Mouse (Mus musculus) cerebellum, adult 9-11 months (tissue): ENCODE measurements around the gene Senp3.

Experiments used
- DNase-seq: peaks from one replicate; pipeline ENCODE4 v3.0.0; 2022

Gene Senp3

GRCm38 (mm10) chr11:69680136-69680855 lies 1.6 kb downstream of the Senp3 start:
- DNase-seq: peak; percentile 71

GRCm38 (mm10) chr11:69679144-69679543 lies 2.7 kb downstream of the Senp3 start:
- DNase-seq: no peak

- peak; percentile 100 for DNase-seq
These were observed 9.6 kb downstream of the Senp3 start, which contains the start of gene Eif4a1 for GRCm38 (mm10) chr11:69672211-69672706. Eif4a1 (minus strand) TSS chr11:69672423.

GRCm38 (mm10) chr11:69671726-69672124 lies 10.2 kb downstream of the Senp3 start:
- no peak for DNase-seq

GRCm38 (mm10) chr11:69670786-69671725 lies 10.8 kb downstream of the Senp3 start:
- DNase-seq: peak; percentile 97

GRCm38 (mm10) chr11:69666665-69667005 lies 15.2 kb downstream of the Senp3 start:
- DNase-seq: no peak

GRCm38 (mm10) chr11:69665961-69666664 lies 15.8 kb downstream of the Senp3 start, which contains the start of gene Cd68:
Cd68 (minus strand) TSS chr11:69666153.
- peak; percentile 34 for DNase-seq

GRCm38 (mm10) chr11:69665457-69665960 lies 16.4 kb downstream of the Senp3 start:
- peak; percentile 46 for DNase-seq

- no peak for DNase-seq
These were observed 17.0 kb downstream of the Senp3 start for GRCm38 (mm10) chr11:69664841-69665240.

- peak; percentile 63 for DNase-seq
These were observed 18.1 kb downstream of the Senp3 start for GRCm38 (mm10) chr11:69663795-69664194.

GRCm38 (mm10) chr11:69662967-69663671 lies 18.8 kb downstream of the Senp3 start:
- peak; percentile 72 for DNase-seq

- peak; percentile 98 for DNase-seq
These were observed 19.5 kb downstream of the Senp3 start, which contains the start of gene Mpdu1 for GRCm38 (mm10) chr11:69662213-69662966. Mpdu1 (minus strand) TSS chr11:69662642.

GRCm38 (mm10) chr11:69661221-69661881 lies 20.5 kb downstream of the Senp3 start:
- DNase-seq: peak; percentile 57

- peak; percentile 38 for DNase-seq
These were observed 24.4 kb downstream of the Senp3 start for GRCm38 (mm10) chr11:69657462-69657881.

GRCm38 (mm10) chr11:69656617-69657461 lies 25.0 kb downstream of the Senp3 start:
- DNase-seq: peak; percentile 49

GRCm38 (mm10) chr11:69656065-69656455 lies 25.8 kb downstream of the Senp3 start:
- DNase-seq: peak; percentile 46

GRCm38 (mm10) chr11:69655264-69656064 lies 26.4 kb downstream of the Senp3 start, which contains the start of gene Sox15:
Sox15 (plus strand) TSS chr11:69655314.
- peak; percentile 70 for DNase-seq

GRCm38 (mm10) chr11:69654760-69655159 lies 27.1 kb downstream of the Senp3 start:
- DNase-seq: peak; percentile 34

GRCm38 (mm10) chr11:69653399-69653798 lies 28.5 kb downstream of the Senp3 start:
- DNase-seq: no peak
